Mouse (Mus musculus) ES-E14 (cell line): ENCODE data around the gene Cab39l.

Experiments used
- CHD2 ChIP-seq: IDR thresholded peaks from 2 replicates; pipeline ENCODE4 v1.6.1; 2014; ENCODE audit warnings: mild to moderate bottlenecking, low read depth, low read length, inconsistent platforms
- HCFC1 ChIP-seq: IDR thresholded peaks from 2 replicates; pipeline ENCODE4 v1.6.1; 2012; ENCODE audit warnings: low read length, inconsistent platforms, borderline replicate concordance; ENCODE audit not compliant: insufficient read depth
- MAFK ChIP-seq: IDR thresholded peaks from 2 replicates; pipeline ENCODE4 v1.6.1; 2014; ENCODE audit warnings: mild to moderate bottlenecking, low read depth, low read length, inconsistent platforms; ENCODE audit not compliant: insufficient read depth
- ZNF384 ChIP-seq: IDR thresholded peaks from 2 replicates; pipeline ENCODE4 v1.6.1; 2012; ENCODE audit warnings: low read depth, low read length, inconsistent platforms

- TF ChIP-seq CHD2 (no peak), HCFC1 (no peak), ZNF384 (no peak), MAFK (no peak)
Measured at GRCm38 (mm10) chr14:59625806-59626364, 185.1 kb downstream of the Cab39l start.
